Mouse (Mus musculus) G1E (cell line): ENCODE data around the gene Fdx1. TPM values are rescaled to one million over a fixed set of nuclear protein-coding genes. Genes with fewer than 3 reads are reported as not detected.

Source experiments
- ATAC-seq: 2 replicates; pipeline ENCODE4 v1.8.0; 2016; ENCODE audit warnings: mild to moderate bottlenecking; ENCODE audit not compliant: insufficient number of reproducible peaks, poor library complexity, low FRiP score, severe bottlenecking; ENCODE audit errors: extremely low read depth
- DNase-seq: peaks from one replicate; pipeline ENCODE4 v3.0.0; 2012; ENCODE audit warnings: low spot score
- H3K27me3 ChIP-seq: 2 replicates; pipeline ENCODE4 v1.6.1; 2012; ENCODE audit warnings: mild to moderate bottlenecking, low read length, inconsistent platforms; ENCODE audit not compliant: insufficient read depth
- H3K36me3 ChIP-seq: replicated peaks from 2 replicates; pipeline ENCODE3; 2012; ENCODE audit warnings: mild to moderate bottlenecking, inconsistent platforms
- H3K4me1 ChIP-seq: 2 replicates; pipeline ENCODE4 v1.6.1; 2012; ENCODE audit warnings: low read depth, low read length, inconsistent platforms, mixed read lengths; ENCODE audit not compliant: insufficient read depth
- H3K4me3 ChIP-seq: 2 replicates; pipeline ENCODE4 v1.5.1; 2012; ENCODE audit warnings: low read depth, mild to moderate bottlenecking, inconsistent platforms, low read length, moderate library complexity, mixed read lengths
- H3K9me3 ChIP-seq: replicated peaks from 2 replicates; pipeline ENCODE4 v1.6.1; 2012; ENCODE audit warnings: inconsistent platforms
- CTCF ChIP-seq: IDR thresholded peaks from 2 replicates; pipeline ENCODE4 v1.5.1; 2012; ENCODE audit warnings: low read depth, low read length, inconsistent platforms, mixed read lengths
- GATA1 ChIP-seq: IDR thresholded peaks from 2 replicates; pipeline ENCODE4 v1.6.1; 2012; ENCODE audit warnings: borderline replicate concordance, low read length, inconsistent platforms, mixed read lengths
- GATA2 ChIP-seq: IDR thresholded peaks from 2 replicates; pipeline ENCODE4 v1.6.1; 2012; ENCODE audit warnings: low read depth, low read length, inconsistent platforms, borderline replicate concordance
- POLR2AphosphoS5 ChIP-seq: IDR thresholded peaks from 2 replicates; pipeline ENCODE4 v1.6.1; 2012; ENCODE audit warnings: low read depth, low read length, inconsistent platforms; ENCODE audit not compliant: insufficient replicate concordance
- TAL1 ChIP-seq: conservative IDR thresholded peaks from 2 replicates; pipeline ENCODE4 v1.6.1; 2012; ENCODE audit warnings: low read depth, low read length, inconsistent platforms, mixed read lengths
- polyA plus RNA-seq: library from polyadenylated mRNA; stranded (reverse); fragments of >175 nt; gene quantifications from 2 replicates; pipeline ENCODE4 v1.2.3, GENCODE M21; 2012
- total RNA-seq, 2 experiments: library from RNA; stranded (forward) in 1 of 2; stranded (reverse) in 1 of 2; fragments of 200-1000 nt in 1 of 2; fragments of >200 nt in 1 of 2; fragmentation: Nextera tagmentation in 1 of 2; gene quantifications; 2 replicates each; pipeline ENCODE4 v1.2.3; 2014 to 2017

Gene Fdx1
- total and polyA plus RNA-seq, 3 experiments, result 12.0 to 43.9 (median 21.4) TPM

DNA sequence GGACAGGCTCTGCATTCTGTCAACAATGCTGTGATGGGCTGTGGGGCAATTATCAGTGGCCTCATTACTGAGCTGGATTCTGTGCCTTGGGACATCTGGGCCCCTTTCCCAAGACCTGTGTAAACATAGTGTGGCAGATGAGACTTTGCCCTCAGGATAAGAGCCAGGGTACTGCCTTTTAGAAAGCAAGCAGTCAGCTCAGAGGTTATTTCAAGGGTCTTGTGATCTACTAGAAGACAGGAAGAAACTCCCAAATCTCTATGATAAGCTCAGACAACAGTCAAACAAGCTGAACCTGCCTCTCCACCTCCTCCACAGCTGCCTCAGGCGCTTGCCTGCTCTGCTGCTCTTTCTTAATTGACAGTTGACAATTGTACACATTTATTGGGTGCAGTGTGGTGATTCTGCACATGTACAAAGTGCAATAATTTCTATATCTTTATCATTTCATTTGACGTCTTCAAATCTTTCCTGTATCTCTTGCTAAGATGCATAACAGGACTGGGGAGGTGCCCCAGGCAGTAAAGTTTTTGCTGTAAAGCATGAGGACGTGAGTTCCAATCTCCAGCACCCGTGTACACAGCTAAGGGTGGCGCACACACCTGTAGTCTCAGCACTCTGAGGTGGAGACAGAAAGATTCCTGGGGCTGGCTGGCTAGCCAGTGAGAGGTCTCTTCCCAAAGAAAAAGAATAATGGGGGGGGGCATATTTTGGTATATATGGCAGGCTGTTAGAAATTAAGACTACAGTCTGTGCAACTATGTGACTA, 32.2 kb upstream of the Fdx1 start:
- ATAC-seq, result no peak
- Histone ChIP-seq H3K4me1 (no peaks in the 10 kb centered on the region), H3K4me3 (no peak overlapping the region), H3K36me3 (no peaks in the 10 kb centered on the region), H3K9me3 (peaks cover 4% of the 10 kb centered on the region; the same call in 1 of the 2 replicates), H3K27me3 (peaks cover 6% of the 10 kb centered on the region)
- DNase-seq, result no peak
- no peak for TF ChIP-seq GATA2
- no peak for TF ChIP-seq GATA1
- TF ChIP-seq POLR2AphosphoS5, result no peak
- TF ChIP-seq CTCF, result no peak
- TF ChIP-seq TAL1, result no peak

DNA sequence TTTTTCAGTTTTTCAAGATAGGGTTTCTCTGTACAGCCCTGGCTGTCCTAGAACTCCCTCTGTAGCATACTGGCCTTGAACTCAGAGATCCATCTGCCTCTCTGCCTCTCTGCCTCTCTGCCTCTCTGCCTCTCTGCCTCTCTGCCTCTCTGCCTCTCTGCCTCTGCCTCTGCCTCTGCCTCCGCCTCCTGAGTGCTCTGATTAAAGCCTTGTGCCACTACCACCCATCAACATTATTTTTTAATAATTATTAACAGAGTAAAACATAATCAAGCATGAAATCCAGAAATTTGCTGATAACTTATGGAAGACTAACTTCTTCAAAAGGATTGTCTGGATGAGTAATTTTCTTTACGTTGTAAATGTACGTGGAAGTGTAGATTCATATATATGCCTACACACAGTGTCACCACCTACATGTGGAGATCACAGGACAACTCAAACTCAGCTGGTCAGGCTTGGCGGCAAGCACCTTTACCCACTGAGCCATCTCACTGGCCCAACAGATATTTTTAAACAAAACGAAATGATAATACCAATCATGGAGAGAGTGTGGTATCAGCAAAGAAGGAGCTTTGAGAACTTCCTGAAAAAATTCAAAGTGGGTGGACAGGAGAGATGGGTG, 31.4 kb upstream of the Fdx1 start:
- Histone ChIP-seq H3K36me3 (no peaks in the 10 kb centered on the region), H3K27me3 (peaks cover 6% of the 10 kb centered on the region), H3K9me3 (peaks cover 4% of the 10 kb centered on the region; the same call in 1 of the 2 replicates), H3K4me1 (no peaks in the 10 kb centered on the region), H3K4me3 (no peak overlapping the region)
- DNase-seq (no peak), ATAC-seq (no peak)
- TF ChIP-seq GATA1, result no peak
- TF ChIP-seq CTCF, result no peak
- TF ChIP-seq TAL1, result no peak
- no peak for TF ChIP-seq GATA2
- no peak for TF ChIP-seq POLR2AphosphoS5

DNA sequence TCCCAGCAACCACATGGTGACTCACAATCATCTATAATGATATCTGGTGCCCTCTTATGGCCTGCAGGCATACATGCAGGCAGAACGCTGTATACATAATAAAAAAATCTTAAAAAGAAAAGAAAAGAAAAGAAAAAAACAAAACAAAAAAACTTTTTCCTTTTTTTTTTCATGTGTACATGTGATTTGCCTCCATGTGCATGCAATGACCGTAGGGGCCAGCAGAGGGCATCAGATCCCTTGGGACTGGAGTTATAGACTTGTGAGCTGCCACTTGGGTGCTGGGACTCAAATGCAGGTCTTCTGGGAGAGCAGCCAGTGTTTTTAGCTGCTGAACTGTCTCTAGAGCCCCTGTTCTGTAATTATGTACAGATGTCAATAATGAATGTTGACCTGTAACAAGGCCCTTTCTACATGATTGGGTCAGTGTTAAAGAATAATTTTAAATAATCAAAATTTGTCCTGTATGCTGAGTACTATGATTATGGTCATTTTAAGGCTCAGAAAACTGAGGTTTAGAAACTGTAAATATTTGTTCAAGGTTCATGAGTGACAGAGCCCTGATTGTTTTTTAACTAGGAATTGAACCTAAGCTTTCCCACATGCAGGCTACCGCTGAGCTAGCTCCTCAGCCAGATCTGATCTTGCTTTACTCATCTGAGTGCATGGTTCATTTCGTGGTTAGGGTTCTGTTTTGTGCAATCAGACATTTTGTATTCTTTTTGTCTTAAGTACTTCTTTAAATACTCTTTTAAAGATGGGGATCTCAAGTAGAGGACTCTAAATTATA, 30.3 kb upstream of the Fdx1 start:
- Histone ChIP-seq H3K27me3 (peaks cover 6% of the 10 kb centered on the region), H3K36me3 (no peaks in the 10 kb centered on the region), H3K4me3 (no peak overlapping the region), H3K4me1 (no peaks in the 10 kb centered on the region), H3K9me3 (peaks cover 4% of the 10 kb centered on the region; the same call in 1 of the 2 replicates)
- no peak for DNase-seq
- ATAC-seq, result no peak
- TF ChIP-seq GATA1, result no peak

DNA sequence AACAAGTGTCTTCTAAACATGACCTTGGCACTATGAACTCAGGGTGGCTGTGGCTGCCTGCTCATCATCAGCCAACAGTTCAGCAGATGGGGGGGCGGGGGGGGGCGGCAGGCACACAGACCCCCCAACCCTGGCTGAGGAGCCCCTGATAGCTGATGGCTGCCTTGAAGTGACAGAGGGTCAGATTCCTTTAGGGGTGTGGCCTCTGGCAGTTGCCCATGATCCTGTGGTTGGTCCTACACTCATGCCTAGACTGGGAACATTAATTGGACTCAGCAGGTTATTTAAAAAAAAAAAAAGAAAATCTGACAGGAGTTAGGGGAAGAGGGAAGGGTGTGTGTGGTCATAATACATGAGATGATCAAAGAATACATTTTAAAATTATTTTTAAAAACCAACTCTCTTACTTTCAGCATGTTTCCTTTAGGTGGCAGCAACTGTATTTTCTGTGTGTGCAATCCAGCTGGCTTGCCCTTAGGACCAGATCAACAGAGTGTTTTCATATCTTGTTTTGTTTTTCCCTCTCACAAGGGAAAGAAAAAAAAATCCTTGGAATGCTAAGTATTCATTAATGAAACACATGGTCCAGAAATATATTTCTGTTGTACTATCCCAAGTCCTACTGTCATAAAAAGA, 28.0 kb upstream of the Fdx1 start:
- Histone ChIP-seq H3K27me3 (peaks cover 24% of the 10 kb centered on the region), H3K4me1 (no peaks in the 10 kb centered on the region), H3K9me3 (peaks cover 4% of the 10 kb centered on the region; the same call in 1 of the 2 replicates), H3K4me3 (no peak overlapping the region), H3K36me3 (no peaks in the 10 kb centered on the region)
- no peak for TF ChIP-seq GATA2
- no peak for TF ChIP-seq CTCF
- TF ChIP-seq TAL1, result no peak
- TF ChIP-seq POLR2AphosphoS5, result no peak
- no peak for TF ChIP-seq GATA1
- ATAC-seq, result no peak
- DNase-seq, result no peak

DNA sequence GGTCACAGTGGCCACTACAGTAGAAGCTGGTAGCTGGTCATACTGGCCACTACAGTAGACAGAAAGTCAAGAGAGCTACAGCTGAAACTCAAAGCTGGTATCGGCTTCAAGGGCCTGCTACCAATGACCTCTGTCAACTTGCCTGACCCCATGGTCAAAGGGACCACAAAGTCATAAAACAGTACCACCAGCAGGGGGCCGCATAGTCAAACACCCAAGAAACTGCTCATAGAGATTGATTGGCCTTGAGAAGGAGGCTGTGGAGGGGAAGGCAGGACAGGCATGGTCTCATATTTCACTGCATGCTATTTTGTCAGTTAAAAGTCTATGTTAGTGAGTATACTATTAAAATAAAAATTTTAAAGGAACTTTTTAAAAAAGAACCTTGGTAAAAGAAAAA, 27.5 kb upstream of the Fdx1 start:
- TF ChIP-seq CTCF (peak; percentile 46), GATA2 (no peak), POLR2AphosphoS5 (no peak), TAL1 (no peak), GATA1 (no peak)
- ATAC-seq, result no peak

DNA sequence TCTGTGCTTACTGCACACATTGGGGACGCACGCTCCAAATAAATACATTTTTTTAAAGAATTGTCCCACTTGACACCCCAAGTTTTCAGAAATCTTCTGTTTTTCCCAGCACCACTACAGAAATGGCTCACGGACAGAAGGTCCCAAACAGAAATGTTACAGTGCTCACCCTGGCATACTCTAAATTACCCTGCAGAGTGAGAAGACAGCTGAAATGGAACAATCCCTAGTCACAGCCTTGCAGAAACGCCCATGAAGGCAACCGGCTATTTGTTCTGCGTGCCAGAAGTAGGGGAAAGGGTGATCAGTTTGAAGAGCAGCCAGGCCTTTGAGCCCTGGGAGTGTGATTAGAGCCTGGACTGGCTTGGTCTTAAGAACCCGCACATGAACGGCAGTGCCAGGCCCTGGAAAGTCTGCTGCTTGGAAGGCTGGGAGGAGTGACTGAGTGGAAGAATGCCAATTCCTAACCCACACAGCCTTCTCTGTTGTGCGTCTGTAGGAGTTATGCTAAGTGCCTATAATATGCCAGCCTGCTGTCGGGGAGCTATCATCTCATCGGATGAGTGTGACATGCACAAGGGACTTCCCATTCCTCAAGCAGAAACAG, 22.2 kb upstream of the Fdx1 start:
- no peaks in the 10 kb centered on the region for H3K36me3 ChIP-seq
- DNase-seq (no peak), ATAC-seq (no peak)
- TF ChIP-seq POLR2AphosphoS5, result no peak
- TF ChIP-seq GATA1, result no peak
- TF ChIP-seq TAL1, result no peak
- no peak for TF ChIP-seq CTCF
- TF ChIP-seq GATA2, result no peak
- no peak overlapping the region for H3K4me3 ChIP-seq
- H3K4me1 ChIP-seq, result no peaks in the 10 kb centered on the region
- H3K9me3 ChIP-seq, result no peaks in the 10 kb centered on the region
- peaks cover 31% of the 10 kb centered on the region for H3K27me3 ChIP-seq

More for the DNA sequence above, 27.5 kb upstream of the Fdx1 start:
- Histone ChIP-seq H3K4me3 (no peak overlapping the region), H3K27me3 (peaks cover 28% of the 10 kb centered on the region), H3K9me3 (peaks cover 4% of the 10 kb centered on the region; the same call in 1 of the 2 replicates), H3K4me1 (no peaks in the 10 kb centered on the region), H3K36me3 (no peaks in the 10 kb centered on the region)
- peak; percentile 24 for DNase-seq
